Mouse (Mus musculus): ENCODE measurements around the gene Ankle2.
A peak's percentile ranks its signal among the peaks of the same experiment; 100 is the strongest.

The Ankle2 gene

DNA sequence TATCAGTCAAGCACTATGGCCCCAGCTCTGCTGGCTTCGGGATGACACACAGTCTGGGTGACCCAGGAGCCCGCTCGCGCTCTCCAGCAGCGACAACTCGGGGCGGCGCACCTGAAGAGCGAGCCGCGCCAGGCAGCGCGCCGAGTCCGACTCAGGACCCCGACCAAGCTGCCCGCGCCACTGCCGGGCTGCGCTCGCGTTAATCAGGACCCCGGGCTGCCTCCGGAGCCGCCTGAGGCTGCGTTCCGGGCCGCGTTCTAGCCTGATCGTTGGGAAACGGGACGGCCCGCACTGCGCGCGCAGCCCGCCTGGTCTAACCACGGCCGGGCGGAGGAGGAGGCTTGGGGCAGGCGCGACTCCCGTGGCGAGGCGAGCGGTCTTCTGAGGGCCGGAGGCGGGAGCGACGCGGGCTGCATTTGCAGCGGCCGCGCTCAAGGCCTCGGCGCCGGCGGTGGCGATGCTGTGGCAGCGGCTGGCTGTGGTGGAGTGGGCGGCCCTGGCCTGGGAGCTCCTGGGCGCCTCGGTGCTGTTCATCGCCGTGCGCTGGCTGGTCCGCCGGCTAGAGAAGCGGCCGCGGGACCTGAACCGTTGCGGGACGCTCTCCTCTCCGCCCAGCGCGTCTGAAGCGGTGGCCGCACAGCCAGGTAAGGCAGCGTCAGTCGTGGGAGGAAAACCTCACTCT is at the start of gene Ankle2:
Ankle2 (plus strand) TSS at position 225 of the 682 bp plus-strand sequence.
- DNase-seq, result peak; percentile 91 to 92

DNA sequence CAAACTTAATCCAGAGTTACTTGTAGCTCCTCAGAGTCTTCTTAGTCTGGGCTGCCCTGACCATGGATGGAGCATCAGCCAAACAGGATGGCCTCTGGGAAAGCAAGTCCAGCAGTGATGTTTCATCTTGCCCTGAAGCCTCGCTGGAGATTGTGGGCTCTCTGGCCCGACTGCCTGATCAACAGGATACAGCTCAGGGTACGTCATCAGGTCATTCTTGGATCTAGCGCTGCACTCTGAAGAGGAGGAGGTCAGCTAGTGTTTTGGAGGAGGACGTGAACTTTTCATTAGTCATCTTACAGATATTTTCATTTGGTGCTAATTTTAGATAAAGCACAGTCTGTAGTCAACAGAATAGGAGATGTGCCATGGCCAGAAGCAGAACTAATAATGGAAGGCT is 49.1 kb upstream of the Ankle2 start:
- no peak for DNase-seq

DNA sequence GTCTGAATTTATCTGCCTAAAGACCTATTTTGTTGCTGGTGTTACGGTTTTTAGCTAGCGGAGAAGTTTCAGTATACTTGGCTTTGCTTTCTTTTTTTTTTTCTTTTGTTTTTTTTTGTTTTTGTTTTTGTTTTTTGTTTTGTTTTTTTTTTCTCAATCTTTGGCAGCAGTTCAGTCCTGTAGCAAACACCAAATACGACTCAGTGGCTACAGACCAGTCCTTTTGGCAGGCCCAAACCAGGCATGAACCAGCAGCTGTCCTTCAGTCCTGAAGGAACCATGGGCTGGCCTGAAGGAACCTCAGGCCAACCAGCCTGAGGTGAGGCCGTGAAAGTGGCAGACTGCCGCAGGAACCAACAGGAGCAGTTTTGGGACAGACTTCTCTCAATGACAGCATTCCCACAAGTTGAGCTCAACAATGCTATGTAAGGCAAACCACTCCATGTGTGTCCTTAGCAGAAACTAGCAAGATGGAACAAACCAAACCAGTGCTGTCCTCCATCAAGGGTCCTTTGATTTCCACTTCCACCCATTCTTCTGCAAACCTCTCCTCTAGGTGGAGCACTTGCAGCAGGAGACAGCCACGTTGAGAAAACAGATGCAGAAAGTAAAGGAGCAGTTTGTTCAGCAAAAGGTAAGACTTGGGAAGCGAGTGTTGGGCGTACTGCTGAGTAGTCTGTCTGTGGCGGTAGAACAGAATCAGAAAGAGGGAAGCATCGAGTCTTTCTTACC is 27.5 kb upstream of the Ankle2 start:
- no peak for DNase-seq

DNA sequence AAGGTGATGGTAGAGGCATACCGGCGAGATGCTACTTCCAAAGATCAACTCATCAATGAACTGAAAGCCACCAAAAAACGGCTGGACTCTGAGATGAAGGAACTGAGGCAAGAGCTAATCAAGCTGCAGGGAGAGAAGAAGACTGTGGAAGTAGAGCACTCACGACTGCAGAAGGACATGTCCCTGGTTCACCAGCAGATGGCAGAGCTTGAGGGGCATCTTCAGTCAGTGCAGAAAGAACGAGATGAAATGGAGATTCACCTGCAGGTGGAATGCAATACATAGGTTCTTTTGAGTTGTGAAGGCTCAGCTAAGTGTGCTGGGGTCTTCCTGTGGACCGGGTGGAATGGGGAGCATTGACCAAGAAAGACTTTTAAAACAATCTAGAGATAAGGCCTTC is 26.0 kb upstream of the Ankle2 start:
- no peak for DNase-seq

DNA sequence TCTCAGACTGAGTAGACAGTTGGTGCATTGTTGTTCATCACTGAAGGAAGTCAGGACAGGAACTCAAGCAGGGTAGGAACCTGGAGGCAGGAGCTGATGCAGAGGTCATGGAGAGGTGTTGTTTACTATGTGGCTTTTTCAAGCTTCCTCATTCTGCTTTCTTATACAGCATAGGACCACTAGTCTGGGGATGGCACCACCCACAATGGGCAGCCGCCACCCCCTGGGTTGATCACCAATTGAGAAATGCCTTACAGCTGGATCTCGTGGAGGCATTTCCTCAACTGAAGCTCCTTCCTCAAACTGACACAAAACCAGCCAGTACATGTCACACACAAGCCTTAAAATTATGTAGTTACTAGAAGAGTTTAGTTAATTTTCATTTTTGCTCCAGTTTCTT is 19.5 kb upstream of the Ankle2 start:
- DNase-seq, result no peak

GRCm38 (mm10) chr5:110216780-110217179 is 14.0 kb upstream of the Ankle2 start:
- no peak for DNase-seq

DNA sequence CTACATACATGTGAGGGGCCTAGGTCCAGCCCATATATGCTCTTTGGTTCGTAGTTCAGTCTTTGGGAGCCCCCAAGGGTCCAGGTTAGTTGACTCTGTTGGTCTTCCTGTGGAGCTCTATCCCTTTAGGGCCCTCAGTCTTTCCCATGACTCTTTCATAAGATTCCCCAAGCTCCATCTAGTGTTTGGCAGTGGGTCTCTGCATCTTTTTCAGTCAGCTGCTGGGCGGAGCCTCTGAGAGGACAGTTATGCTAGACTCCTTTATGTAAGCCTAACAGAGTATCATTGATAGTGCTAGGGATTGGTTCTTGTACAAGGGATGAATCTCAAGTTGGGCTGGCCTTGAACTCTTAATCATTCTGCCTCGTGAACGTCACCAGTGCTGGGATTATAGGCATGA is 10.5 kb upstream of the Ankle2 start:
- DNase-seq, result no peak

DNA sequence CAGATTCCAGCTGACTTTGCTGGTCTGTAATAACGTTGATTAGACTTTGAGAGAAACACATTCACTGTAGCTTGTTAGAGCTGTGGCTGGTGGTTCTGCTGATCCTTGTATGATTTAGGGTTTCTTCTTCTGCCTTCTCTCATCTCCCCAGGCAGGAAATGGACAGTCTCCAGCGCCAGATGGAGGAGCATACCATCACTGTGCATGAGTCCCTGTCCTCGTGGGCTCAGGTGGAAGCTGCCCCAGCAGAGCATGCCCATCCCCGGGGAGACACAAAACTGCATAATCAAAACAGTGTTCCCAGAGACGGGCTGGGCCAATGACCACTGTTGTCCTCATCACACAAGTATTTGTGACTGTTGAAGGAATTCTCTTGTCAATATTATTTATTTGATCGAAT is 8.0 kb upstream of the Ankle2 start:
- DNase-seq, result no peak

DNA sequence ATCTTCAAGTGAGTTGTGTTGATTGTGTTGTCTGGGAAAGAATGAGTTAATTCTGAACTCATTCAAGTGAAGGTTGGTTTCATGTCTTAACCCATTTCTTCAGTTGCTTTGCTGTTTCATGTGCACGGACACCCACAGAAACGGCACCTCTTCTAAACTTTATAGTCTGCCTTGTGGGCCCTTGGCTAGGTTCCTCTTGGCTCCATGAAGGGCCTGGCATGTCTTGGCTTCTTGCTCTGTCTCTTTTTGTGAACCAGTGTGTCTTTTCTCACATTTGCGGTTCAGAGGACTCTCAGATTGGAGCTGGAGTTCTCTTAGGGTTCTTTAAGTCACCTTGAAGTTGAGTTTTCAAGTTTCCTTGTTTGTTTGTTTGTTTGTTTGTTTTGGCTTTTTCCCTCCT is 5.7 kb upstream of the Ankle2 start:
- DNase-seq, result no peak

DNA sequence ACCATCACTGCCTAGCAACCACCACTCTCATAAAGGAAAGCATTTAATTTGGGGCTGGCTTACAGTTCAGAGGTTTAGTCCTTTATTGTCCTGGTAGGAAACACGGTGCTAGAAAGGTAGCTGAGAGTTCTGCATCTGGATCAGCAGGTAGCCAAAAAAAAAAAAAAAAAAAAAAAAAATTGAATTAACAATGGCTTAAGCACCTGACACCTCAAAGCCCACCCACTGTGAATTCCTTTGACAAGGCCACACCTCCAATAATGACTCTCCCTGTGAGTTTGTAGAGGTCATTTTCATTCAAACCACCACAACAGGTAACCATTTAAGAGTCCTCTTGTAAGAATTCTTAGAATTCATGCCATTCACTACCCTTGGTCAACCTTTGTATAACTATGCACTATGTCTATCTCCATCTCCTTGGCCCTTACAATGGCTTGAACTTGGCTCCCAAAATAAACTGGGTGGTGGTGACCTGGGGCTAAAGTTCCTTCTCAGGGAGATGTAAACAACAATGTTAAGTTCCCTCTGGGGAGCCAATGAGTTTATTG is 3.4 kb upstream of the Ankle2 start:
- no peak for DNase-seq

DNA sequence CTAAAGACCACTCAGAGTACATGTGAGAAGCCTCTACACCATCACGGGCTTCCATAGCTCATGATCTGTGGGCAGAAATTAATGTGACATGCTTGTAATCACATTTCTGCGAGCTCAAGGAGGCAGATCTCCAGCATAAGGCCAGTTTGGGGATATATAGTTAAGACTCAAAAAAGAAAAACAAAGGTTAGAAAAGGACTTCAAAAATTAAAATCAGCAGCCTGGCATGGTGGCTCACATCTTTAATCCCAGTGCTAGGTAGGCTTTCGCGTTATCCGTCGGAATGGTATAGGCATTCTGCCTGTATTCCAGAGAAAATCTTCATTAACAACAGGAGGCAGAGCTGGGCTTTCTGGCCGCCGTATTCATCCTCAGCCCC is 414 bp upstream of the Ankle2 start:
- no peak for DNase-seq

DNA sequence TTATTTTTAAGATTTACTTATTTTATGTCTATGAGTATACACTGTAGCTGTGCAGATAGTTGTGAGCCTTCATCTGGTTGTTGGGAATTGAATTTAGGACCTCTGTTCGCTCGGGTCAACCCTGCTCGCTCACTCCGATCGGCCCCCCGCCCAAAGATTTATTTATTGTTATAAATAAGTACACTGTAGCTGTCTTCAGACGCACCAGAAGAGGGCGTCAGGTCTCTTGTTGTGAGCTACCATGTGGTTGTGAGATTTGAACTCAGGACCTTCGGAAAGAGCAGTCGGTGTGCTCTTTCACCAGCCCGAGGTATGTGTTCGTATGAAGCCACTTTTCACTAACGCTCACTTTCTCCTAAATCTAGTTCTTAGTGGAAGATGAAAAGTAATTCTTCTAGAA is 834 bp downstream of the Ankle2 start:
- peak in 1 of 2 experiments; percentile 11 for DNase-seq

- no peak for DNase-seq
These were observed 1.5 kb downstream of the Ankle2 start for GRCm38 (mm10) chr5:110232346-110232745.

DNA sequence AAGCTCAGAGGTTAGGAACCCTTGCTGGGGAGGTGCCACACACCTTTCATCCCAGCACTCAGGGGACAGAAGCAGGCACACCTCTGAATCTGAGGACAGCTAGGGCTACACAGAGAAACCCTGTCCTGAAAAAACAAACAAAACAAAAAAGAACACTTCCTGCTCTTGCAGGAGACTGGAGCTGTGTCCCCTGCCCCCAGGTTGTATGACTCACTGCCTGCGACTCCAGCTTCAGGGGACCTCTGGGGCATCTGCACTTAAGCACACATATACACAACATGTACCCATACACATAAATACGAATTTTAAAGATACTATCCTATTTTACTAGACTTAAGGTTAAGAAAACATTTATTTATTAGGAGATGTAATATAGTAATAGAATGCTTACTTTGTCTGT is 13.3 kb downstream of the Ankle2 start:
- DNase-seq, result no peak

DNA sequence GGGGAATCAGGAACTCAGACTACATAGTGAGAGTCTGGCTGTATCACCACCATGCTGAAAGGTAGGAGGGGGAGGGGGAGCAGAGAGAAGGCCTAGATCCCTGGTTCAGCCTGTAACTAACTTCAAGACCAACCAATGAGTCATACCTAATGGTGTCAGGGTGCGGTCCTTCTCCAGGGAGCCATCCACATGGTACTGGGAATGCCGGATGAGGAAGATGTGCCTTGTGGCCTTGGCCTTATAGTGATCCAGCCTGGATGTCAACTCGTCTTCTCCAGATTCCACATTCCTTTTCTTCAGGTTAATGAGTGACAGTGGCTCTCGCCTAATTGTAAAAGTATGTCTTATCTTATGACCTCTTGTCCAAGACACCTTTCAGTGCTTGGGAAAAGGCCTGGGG is 36.1 kb downstream of the Ankle2 start:
- DNase-seq, result no peak

DNA sequence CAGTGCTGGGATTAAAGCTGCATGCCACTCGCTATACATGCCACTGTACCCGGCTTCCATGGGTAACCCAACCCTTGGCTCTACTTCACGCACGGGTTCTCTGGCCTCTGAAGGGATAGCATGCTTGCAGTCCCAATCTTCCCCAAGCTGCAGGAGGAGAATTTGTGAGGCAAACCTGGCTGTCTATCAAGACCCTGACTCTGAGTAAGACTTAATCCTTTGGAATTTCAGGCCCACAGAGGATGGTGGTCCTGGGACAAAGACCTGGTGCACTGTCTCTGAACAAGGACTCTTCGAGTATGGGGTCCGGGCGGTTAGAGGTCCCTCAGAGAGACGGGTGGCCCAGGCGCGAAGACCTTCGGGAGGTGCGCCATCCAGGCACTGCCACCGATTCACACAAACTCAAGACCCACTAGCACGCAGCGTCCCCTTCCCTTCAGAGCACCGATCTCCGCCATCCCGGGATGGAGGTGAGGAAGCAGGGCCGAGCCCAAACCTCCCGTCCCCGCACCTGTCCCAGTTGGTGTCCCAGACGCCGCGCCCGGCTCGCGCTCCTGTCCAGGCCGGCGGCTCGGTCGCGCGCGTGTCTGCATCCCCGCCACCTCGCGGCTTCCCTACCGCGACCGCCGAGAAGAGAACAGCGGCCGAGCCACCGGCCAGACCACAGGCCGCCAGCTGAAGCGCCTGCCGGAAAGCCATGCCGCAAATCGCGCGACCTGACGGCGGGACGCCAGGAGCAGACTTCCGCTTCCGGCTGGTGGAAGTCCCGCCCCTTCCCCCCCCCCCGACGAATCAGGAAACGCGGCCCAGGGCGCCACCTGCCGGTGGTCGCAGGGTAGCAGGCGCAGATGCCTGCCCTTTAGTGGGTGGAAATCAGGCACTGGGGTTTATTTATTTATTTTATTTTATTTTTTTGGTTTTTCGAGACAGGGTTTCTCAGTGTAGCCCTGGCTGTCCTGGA is 38.6 kb downstream of the Ankle2 start, which contains the start of gene Pgam5:
Pgam5 (minus strand) TSS at position 773 of the 961 bp plus-strand sequence.
- DNase-seq, result peak; percentile 83 to 85

DNA sequence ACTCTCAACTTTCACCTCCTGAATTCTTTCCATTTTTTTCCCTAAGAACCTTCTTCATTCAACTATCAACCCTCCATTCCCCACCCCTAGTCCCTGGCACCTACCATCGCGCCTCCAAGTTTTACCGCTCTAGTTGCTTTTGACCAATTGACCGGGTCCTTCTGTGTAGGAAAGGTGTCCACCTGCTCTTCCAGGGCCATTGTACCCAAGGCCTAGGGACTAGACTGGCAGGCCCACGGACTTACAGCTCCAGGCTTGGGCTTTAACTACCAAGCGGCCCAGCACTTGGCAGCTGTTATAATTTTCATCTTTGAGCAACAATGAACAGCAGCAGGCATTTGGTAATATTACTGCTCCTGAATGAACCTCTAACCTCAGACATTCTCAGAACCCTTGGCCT is 39.4 kb downstream of the Ankle2 start:
- no peak for DNase-seq

GRCm38 (mm10) chr5:110274147-110274546 is 43.3 kb downstream of the Ankle2 start:
- no peak for DNase-seq

DNA sequence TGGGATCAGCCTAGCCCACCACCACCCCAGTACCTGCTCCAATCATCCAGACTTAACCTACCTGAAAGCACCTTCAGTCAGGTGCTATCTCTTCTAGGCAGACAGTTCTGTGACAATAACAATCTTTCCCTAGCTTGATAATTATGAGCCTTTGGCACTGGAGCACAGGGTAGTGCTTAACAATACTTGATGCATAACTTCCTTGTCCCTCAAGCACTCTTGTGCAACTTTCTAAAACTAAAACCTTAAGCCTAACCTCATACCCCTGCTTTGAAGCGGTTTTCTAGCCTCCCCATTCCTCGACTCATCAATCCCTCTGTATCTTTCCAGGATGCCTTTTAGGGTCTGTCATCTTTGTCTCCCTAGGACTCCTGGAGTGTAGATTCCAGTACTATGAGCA is 44.0 kb downstream of the Ankle2 start:
- DNase-seq, result no peak

DNA sequence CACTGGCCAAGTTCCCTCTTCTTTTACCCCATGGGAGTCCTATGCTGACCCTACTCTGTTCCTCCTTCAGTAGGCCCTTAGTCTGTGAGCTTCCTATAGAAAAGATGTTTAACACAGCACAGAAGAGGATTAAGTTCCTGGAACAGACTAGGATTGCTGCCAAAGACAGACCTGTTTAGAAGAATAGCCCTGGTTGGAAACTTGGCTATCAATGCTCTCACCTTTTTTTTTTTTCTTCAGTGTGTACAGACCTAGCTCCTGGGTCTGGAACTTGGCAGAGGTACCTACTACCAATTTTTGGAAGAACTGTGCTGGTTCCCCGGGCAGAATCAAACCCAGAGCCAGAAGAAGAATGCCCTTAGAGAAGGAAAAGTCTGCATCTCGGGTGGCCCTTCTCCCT is 45.6 kb downstream of the Ankle2 start:
- DNase-seq, result no peak

- no peak for DNase-seq
These were observed 46.1 kb downstream of the Ankle2 start for GRCm38 (mm10) chr5:110276910-110277309.

DNA sequence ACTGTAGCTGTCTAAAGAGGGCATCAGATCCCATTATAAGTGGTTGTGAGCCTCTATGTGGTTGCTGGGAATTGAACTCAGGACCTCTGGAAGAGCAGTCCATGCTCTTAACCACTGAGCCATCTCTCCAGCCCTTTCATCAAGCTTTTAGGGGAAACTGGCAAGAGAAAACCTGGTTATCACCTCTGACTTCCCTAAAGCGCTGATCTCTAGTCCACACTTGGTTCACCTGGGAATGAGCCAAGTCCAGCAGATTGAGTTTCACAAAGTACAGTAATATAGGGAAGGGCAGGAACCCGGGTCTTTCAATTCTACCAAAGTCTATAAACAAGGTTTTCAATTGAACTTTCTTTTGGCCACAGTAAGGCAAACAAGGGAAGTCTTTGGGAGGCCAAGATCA is 51.2 kb downstream of the Ankle2 start:
- no peak for DNase-seq

- DNase-seq, result peak; percentile 66 to 70
These were observed 53.7 kb downstream of the Ankle2 start for GRCm38 (mm10) chr5:110284536-110284935.

Measured in thymus, postnatal 36 days (tissue).